Mouse (Mus musculus) lung, postnatal 0 days (tissue): Measurements from ENCODE around the gene P4ha2. TPM values are rescaled to one million over a fixed set of nuclear protein-coding genes. Genes with fewer than 3 reads are reported as not detected.

Experiments used
- ATAC-seq: fragments of 200-750 bp; cut with Nextera tagmentation; 2 replicates; pipeline ENCODE4 v1.8.0; 2017; ENCODE audit warnings: moderate library complexity
- DNase-seq: peaks from one replicate; pipeline ENCODE4 v3.0.0-alpha.2; 2016; ENCODE audit warnings: low spot score
- H3K27ac ChIP-seq: fragments of 300-500 bp; sonication (generic); 2 replicates; pipeline ENCODE4 v1.5.1; 2014; ENCODE audit warnings: antibody characterized with exemption, mild to moderate bottlenecking, low read length, mixed read lengths
- H3K27me3 ChIP-seq: fragments of 300-500 bp; sonication (generic); replicated peaks from 2 replicates; pipeline ENCODE4 v1.6.1; 2014; ENCODE audit warnings: low read length, mixed read lengths; ENCODE audit not compliant: insufficient read depth
- H3K36me3 ChIP-seq: fragments of 300-500 bp; sonication (generic); 2 replicates; pipeline ENCODE4 v1.6.1; 2014; ENCODE audit warnings: low read length, mixed read lengths; ENCODE audit not compliant: insufficient read depth
- H3K4me1 ChIP-seq: fragments of 300-500 bp; sonication (generic); 2 replicates; pipeline ENCODE4 v1.6.1; 2014; ENCODE audit warnings: antibody characterized with exemption, low read depth, low read length, mixed read lengths; ENCODE audit not compliant: insufficient read depth
- H3K4me2 ChIP-seq: fragments of 300-500 bp; sonication (generic); replicated peaks from 2 replicates; pipeline ENCODE4 v1.6.1; 2014; ENCODE audit warnings: low read depth, mild to moderate bottlenecking, low read length, moderate library complexity, mixed read lengths
- H3K4me3 ChIP-seq: fragments of 300-500 bp; sonication (generic); 2 replicates; pipeline ENCODE4 v1.5.1; 2014; ENCODE audit warnings: low read depth, low read length
- H3K9ac ChIP-seq: fragments of 300-500 bp; sonication (generic); replicated peaks from 2 replicates; pipeline ENCODE4 v1.6.1; 2014; ENCODE audit warnings: low read depth, mild to moderate bottlenecking
- H3K9me3 ChIP-seq: fragments of 300-500 bp; sonication (generic); 2 replicates; pipeline ENCODE4 v1.6.1; 2016; ENCODE audit warnings: low read length, mixed read lengths
- CTCF ChIP-seq: IDR thresholded peaks from 2 replicates; pipeline ENCODE4 v1.5.1; 2016; ENCODE audit warnings: antibody characterized with exemption, mild to moderate bottlenecking
- EP300 ChIP-seq: IDR thresholded peaks from 2 replicates; pipeline ENCODE4 v1.6.1; 2016; ENCODE audit warnings: antibody characterized with exemption, mild to moderate bottlenecking, control low read depth
- WGBS: fragments of 180-500 bp; shearing (Covaris S2); extraction: QIAGEN DNeasy Blood & Tissue Kit; methylation state at CpG from one replicate; pipeline ENCODE4 v1.1.7; 2014; 5-methylcytosine and 5-hydroxymethylcytosine counted together
- polyA plus RNA-seq: library from polyadenylated mRNA; unstranded; fragments of >200 nt; fragmentation: Nextera tagmentation; extraction: Ambion mirVana; gene quantifications from 2 replicates; pipeline ENCODE4 v1.2.1, GENCODE M21; 2015

The P4ha2 gene
- polyA plus RNA-seq, 1 experiment from 2014 or later, result 26.5 TPM

- Histone ChIP-seq H3K4me1 (no peaks in the 10 kb centered on the region), H3K27ac (no peak overlapping the region), H3K4me2 (no peak overlapping the region), H3K27me3 (no peaks in the 10 kb centered on the region), H3K36me3 (no peaks in the 10 kb centered on the region), H3K9ac (no peak overlapping the region), H3K9me3 (no peaks in the 10 kb centered on the region), H3K4me3 (no peak overlapping the region)
- WGBS, result 77% methylated on average over 5 of the region's 5 CpGs
- no peak for TF ChIP-seq CTCF
- no peak for TF ChIP-seq EP300
- DNase-seq, result no peak
- no peak for ATAC-seq
Observed at GRCm38 (mm10) chr11:54160435-54160834, 60.5 kb downstream of the P4ha2 start.

GRCm38 (mm10) chr11:54160920-54161319 lies 61.0 kb downstream of the P4ha2 start:
- ATAC-seq, result no peak
- Histone ChIP-seq H3K9ac (no peak overlapping the region), H3K4me3 (no peak overlapping the region), H3K4me1 (no peaks in the 10 kb centered on the region), H3K36me3 (no peaks in the 10 kb centered on the region), H3K4me2 (no peak overlapping the region), H3K9me3 (no peaks in the 10 kb centered on the region), H3K27me3 (no peaks in the 10 kb centered on the region), H3K27ac (no peak overlapping the region)
- DNase-seq, result no peak
- no peak for TF ChIP-seq CTCF
- no peak for TF ChIP-seq EP300
- WGBS, result 55% methylated on average over 2 of the region's 2 CpGs

DNA sequence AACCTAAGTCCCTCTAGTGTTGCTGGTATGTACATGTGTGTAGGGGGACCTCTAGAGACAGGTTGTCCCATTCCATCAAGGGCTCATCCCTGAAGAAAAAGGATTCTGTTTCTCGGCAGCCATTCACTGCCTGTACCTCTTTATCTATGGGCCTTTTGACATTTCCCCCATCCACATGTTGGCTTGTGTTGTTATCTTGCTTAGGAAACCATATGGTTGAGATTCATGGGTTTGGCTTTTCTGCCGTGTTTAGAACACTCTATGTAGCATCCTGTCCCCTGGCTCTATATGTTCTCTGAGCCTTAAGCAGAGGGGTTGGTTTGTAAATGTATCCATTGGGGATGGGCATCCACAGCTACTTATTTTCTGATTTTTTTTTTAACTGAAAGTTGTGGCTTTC lies 61.6 kb downstream of the P4ha2 start:
- no peaks in the 10 kb centered on the region for H3K27me3 ChIP-seq
- H3K9me3 ChIP-seq, result no peaks in the 10 kb centered on the region

GRCm38 (mm10) chr11:54162968-54163367 lies 63.1 kb downstream of the P4ha2 start:
- Histone ChIP-seq H3K36me3 (no peaks in the 10 kb centered on the region), H3K27me3 (no peaks in the 10 kb centered on the region), H3K9ac (no peak overlapping the region), H3K9me3 (no peaks in the 10 kb centered on the region), H3K4me3 (no peak overlapping the region), H3K27ac (no peak overlapping the region), H3K4me2 (no peak overlapping the region), H3K4me1 (no peaks in the 10 kb centered on the region)
- TF ChIP-seq CTCF (no peak), EP300 (no peak)
- no peak for DNase-seq
- 13% methylated on average over 1 of the region's 1 CpGs for WGBS
- ATAC-seq, result no peak

More for the DNA sequence above, 61.6 kb downstream of the P4ha2 start:
- Histone ChIP-seq H3K27ac (no peak overlapping the region), H3K4me1 (no peaks in the 10 kb centered on the region), H3K36me3 (no peaks in the 10 kb centered on the region), H3K9ac (no peak overlapping the region), H3K4me2 (no peak overlapping the region), H3K4me3 (no peak overlapping the region)
- ATAC-seq, result no peak
- TF ChIP-seq CTCF (no peak), EP300 (no peak)
- 59% methylated on average over 2 of the region's 2 CpGs for WGBS
- no peak for DNase-seq

DNA sequence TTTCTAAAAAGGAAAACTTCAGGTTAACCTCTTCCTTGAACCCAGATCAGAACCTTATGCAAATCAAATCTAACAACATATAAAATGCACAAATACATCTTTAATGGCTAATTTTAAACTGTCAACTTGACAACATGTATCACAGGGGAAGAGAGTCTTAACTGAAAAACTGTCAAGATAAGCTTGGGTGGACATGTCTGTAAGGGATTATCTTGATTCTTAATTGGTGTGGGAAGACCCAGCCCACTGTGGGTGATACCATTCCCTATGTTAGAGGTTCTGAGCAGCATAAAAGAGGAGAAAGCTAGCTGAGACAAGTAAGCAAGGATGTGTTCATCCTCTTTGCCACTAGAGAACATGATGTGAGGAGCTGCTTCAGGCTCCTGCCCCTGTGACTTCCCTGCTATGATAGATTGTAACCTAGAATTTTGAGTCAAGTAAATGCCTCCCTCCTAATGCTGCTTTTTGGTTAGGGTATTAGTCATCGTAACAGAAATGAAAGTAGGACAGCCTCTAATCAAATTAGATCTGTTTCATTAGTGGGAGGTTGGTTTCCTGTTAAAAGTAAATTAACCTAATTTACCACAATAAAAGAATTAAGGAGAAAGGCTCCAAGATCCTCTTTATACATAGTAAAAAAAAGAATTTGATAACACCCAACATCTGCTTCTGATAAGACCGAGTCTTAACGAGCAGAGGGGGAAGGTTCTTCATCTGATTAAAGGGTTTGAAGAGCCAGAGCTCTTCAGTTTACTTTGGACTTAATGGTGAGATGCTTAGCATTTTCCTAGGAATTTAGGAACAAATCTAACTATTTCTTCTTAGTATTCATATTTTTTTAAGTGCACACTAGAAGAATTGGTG lies 69.8 kb downstream of the P4ha2 start:
- no peak overlapping the region for H3K27ac ChIP-seq
- H3K9me3 ChIP-seq, result no peaks in the 10 kb centered on the region
- no peak for TF ChIP-seq CTCF
- no peak for TF ChIP-seq EP300
- H3K36me3 ChIP-seq, result no peaks in the 10 kb centered on the region
- H3K27me3 ChIP-seq, result no peaks in the 10 kb centered on the region
- H3K9ac ChIP-seq, result no peak overlapping the region
- no peaks in the 10 kb centered on the region for H3K4me1 ChIP-seq
- H3K4me2 ChIP-seq, result no peak overlapping the region
- no peak for DNase-seq
- no peak overlapping the region for H3K4me3 ChIP-seq
- ATAC-seq, result no peak
- WGBS, result 62% methylated on average over 3 of the region's 3 CpGs

DNA sequence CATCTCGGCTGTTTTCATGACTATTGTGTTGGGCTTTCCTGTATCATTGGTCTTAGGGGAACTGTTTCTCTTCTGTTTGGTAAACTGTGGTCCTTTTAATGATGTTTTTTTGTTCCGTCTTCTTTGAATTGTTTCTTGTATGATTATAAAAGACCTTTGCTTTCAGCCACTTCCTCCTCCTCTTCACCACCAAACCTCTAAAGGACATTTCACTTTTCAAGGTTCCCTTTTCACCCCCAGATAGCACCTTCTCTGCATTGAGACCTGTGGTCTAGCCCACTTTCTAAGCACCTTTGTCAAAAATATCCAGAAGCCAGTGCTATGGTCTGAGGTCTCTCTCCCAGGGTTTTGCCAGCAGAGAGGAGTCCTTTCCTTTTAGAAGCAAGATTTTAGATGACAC lies 71.3 kb downstream of the P4ha2 start:
- TF ChIP-seq EP300, result no peak
- no peak for TF ChIP-seq CTCF
- Histone ChIP-seq H3K27me3 (no peaks in the 10 kb centered on the region), H3K4me3 (no peak overlapping the region), H3K4me2 (no peak overlapping the region), H3K9ac (no peak overlapping the region), H3K36me3 (no peaks in the 10 kb centered on the region), H3K4me1 (no peaks in the 10 kb centered on the region), H3K27ac (no peak overlapping the region), H3K9me3 (no peaks in the 10 kb centered on the region)
- 48% methylated on average over 2 of the region's 2 CpGs for WGBS
- DNase-seq, result no peak
- no peak for ATAC-seq
